Mouse (Mus musculus) C2C12 (cell line): Measurements from ENCODE around the gene Sart3.

Source experiments
- CEBPB ChIP-seq: IDR thresholded peaks from one replicate; pipeline ENCODE4 v1.6.1; 2011; ENCODE audit warnings: low read depth, mild to moderate bottlenecking, control low read depth, moderate library complexity
- CTCF ChIP-seq: IDR thresholded peaks from one replicate; pipeline ENCODE4 v1.5.1; 2011; ENCODE audit not compliant: control insufficient read depth, insufficient read depth, insufficient read length
- MAX ChIP-seq: IDR thresholded peaks from one replicate; pipeline ENCODE4 v1.6.1; 2011; ENCODE audit warnings: mild to moderate bottlenecking, control low read depth
- MYOD1 ChIP-seq: IDR thresholded peaks from one replicate; pipeline ENCODE4 v1.6.1; 2011; ENCODE audit warnings: low read depth; ENCODE audit not compliant: control insufficient read depth, insufficient read length
- USF1 ChIP-seq: IDR thresholded peaks from one replicate; pipeline ENCODE4 v1.6.1; 2011; ENCODE audit warnings: low read depth, mild to moderate bottlenecking, control low read depth, moderate library complexity

GRCm38 (mm10) chr5:113726618-113727017 is 45.7 kb downstream of the Sart3 start:
- TF ChIP-seq CTCF, result no peak
- TF ChIP-seq MAX, result no peak
- TF ChIP-seq USF1, result no peak
- no peak for TF ChIP-seq MYOD1
- TF ChIP-seq CEBPB, result no peak
